Mouse (Mus musculus): ENCODE measurements around the gene Arrdc5. TPM values are rescaled to one million over a fixed set of nuclear protein-coding genes. Genes with fewer than 3 reads are reported as not detected.

The Arrdc5 gene
- polyA plus RNA-seq (2012; ENCODE audit: insufficient read depth, insufficient read length, low replicate concordance, missing spikeins): not detected in 2 replicates

GRCm38 (mm10) chr17:56300186-56300585 lies at the start of gene Arrdc5:
Gene Arrdc5 (minus strand): TSS chr17:56300286.
- H3K27ac ChIP-seq (ENCODE audit: insufficient read depth, low read depth, low read length): no peak within 1 kb of the TSS
- TF ChIP-seq CTCF (IDR thresholded peaks at IDR 0.05; ENCODE audit: insufficient read depth, low read depth, low read length) (no peak), POLR2A (IDR thresholded peaks at IDR 0.05; ENCODE audit: insufficient read depth, low read depth, low read length) (no peak)
- H3K4me3 ChIP-seq (ENCODE audit: insufficient read depth, low read depth, low read length): no peak within 1 kb of the TSS
- 93% methylated on average over 9 of the region's 9 CpGs for WGBS
- peaks cover 9% of the 10 kb centered on the region for H3K4me1 ChIP-seq (ENCODE audit: control insufficient read depth, insufficient read depth, low read length)

GRCm38 (mm10) chr17:56348586-56348985 lies 48.5 kb upstream of the Arrdc5 start:
- H3K27ac ChIP-seq (ENCODE audit: insufficient read depth, low read depth, low read length): no peak overlapping the region
- H3K4me1 ChIP-seq (ENCODE audit: control insufficient read depth, insufficient read depth, low read length): peaks cover 29% of the 10 kb centered on the region
- no peak overlapping the region for H3K4me3 ChIP-seq (ENCODE audit: insufficient read depth, low read depth, low read length)
- TF ChIP-seq POLR2A (IDR thresholded peaks at IDR 0.05; ENCODE audit: insufficient read depth, low read depth, low read length) (no peak), CTCF (IDR thresholded peaks at IDR 0.05; ENCODE audit: insufficient read depth, low read depth, low read length) (no peak)

- TF ChIP-seq CTCF (IDR thresholded peaks at IDR 0.05; ENCODE audit: insufficient read depth, low read depth, low read length) (no peak), POLR2A (IDR thresholded peaks at IDR 0.05; ENCODE audit: insufficient read depth, low read depth, low read length) (no peak)
- Histone ChIP-seq H3K4me1 (ENCODE audit: control insufficient read depth, insufficient read depth, low read length) (peaks cover 33% of the 10 kb centered on the region), H3K4me3 (ENCODE audit: insufficient read depth, low read depth, low read length) (no peak overlapping the region), H3K27ac (ENCODE audit: insufficient read depth, low read depth, low read length) (no peak overlapping the region)
- 40% methylated on average over 4 of the region's 4 CpGs for WGBS
These were observed 48.0 kb upstream of the Arrdc5 start for GRCm38 (mm10) chr17:56348128-56348527.

- H3K4me1 ChIP-seq (ENCODE audit: control insufficient read depth, insufficient read depth, low read length): peaks cover 43% of the 10 kb centered on the region
- H3K27ac ChIP-seq (ENCODE audit: insufficient read depth, low read depth, low read length): no peak overlapping the region
- TF ChIP-seq CTCF (IDR thresholded peaks at IDR 0.05; ENCODE audit: insufficient read depth, low read depth, low read length): no peak
- no peak for TF ChIP-seq POLR2A (IDR thresholded peaks at IDR 0.05; ENCODE audit: insufficient read depth, low read depth, low read length)
- no peak overlapping the region for H3K4me3 ChIP-seq (ENCODE audit: insufficient read depth, low read depth, low read length)
- WGBS: 64% methylated on average over 2 of the region's 2 CpGs
These were observed 45.3 kb upstream of the Arrdc5 start for GRCm38 (mm10) chr17:56345364-56345763.

GRCm38 (mm10) chr17:56343466-56343865 lies 43.4 kb upstream of the Arrdc5 start:
- Histone ChIP-seq H3K27ac (ENCODE audit: insufficient read depth, low read depth, low read length) (no peak overlapping the region), H3K4me3 (ENCODE audit: insufficient read depth, low read depth, low read length) (no peak overlapping the region), H3K4me1 (ENCODE audit: control insufficient read depth, insufficient read depth, low read length) (peaks cover 40% of the 10 kb centered on the region)
- TF ChIP-seq CTCF (IDR thresholded peaks at IDR 0.05; ENCODE audit: insufficient read depth, low read depth, low read length): no peak
- no peak for TF ChIP-seq POLR2A (IDR thresholded peaks at IDR 0.05; ENCODE audit: insufficient read depth, low read depth, low read length)
- WGBS: 66% methylated on average over 3 of the region's 3 CpGs

- Histone ChIP-seq H3K4me3 (ENCODE audit: insufficient read depth, low read depth, low read length) (no peak overlapping the region), H3K27ac (ENCODE audit: insufficient read depth, low read depth, low read length) (no peak overlapping the region), H3K4me1 (ENCODE audit: control insufficient read depth, insufficient read depth, low read length) (peaks cover 48% of the 10 kb centered on the region)
- no peak for TF ChIP-seq CTCF (IDR thresholded peaks at IDR 0.05; ENCODE audit: insufficient read depth, low read depth, low read length)
- no peak for TF ChIP-seq POLR2A (IDR thresholded peaks at IDR 0.05; ENCODE audit: insufficient read depth, low read depth, low read length)
These were observed 40.6 kb upstream of the Arrdc5 start for GRCm38 (mm10) chr17:56340717-56341116.

- Histone ChIP-seq H3K4me1 (ENCODE audit: control insufficient read depth, insufficient read depth, low read length) (peaks cover 54% of the 10 kb centered on the region), H3K27ac (ENCODE audit: insufficient read depth, low read depth, low read length) (no peak overlapping the region), H3K4me3 (ENCODE audit: insufficient read depth, low read depth, low read length) (no peak overlapping the region)
- no peak; the same call in 1 of the 2 replicates for TF ChIP-seq CTCF (IDR thresholded peaks at IDR 0.05; ENCODE audit: insufficient read depth, low read depth, low read length)
- no peak for TF ChIP-seq POLR2A (IDR thresholded peaks at IDR 0.05; ENCODE audit: insufficient read depth, low read depth, low read length)
- 60% methylated on average over 4 of the region's 4 CpGs for WGBS
These were observed 38.8 kb upstream of the Arrdc5 start for GRCm38 (mm10) chr17:56338909-56339308.

GRCm38 (mm10) chr17:56337791-56338190 lies 37.7 kb upstream of the Arrdc5 start:
- no peak for TF ChIP-seq POLR2A (IDR thresholded peaks at IDR 0.05; ENCODE audit: insufficient read depth, low read depth, low read length)
- H3K4me1 ChIP-seq (ENCODE audit: control insufficient read depth, insufficient read depth, low read length): peaks cover 51% of the 10 kb centered on the region
- H3K27ac ChIP-seq (ENCODE audit: insufficient read depth, low read depth, low read length): no peak overlapping the region
- H3K4me3 ChIP-seq (ENCODE audit: insufficient read depth, low read depth, low read length): no peak overlapping the region
- 72% methylated on average over 6 of the region's 6 CpGs for WGBS

- 16% methylated on average over 4 of the region's 4 CpGs for WGBS
- Histone ChIP-seq H3K4me3 (ENCODE audit: insufficient read depth, low read depth, low read length) (no peak overlapping the region), H3K4me1 (ENCODE audit: control insufficient read depth, insufficient read depth, low read length) (peaks cover 51% of the 10 kb centered on the region), H3K27ac (ENCODE audit: insufficient read depth, low read depth, low read length) (no peak overlapping the region)
- TF ChIP-seq POLR2A (IDR thresholded peaks at IDR 0.05; ENCODE audit: insufficient read depth, low read depth, low read length) (no peak), CTCF (IDR thresholded peaks at IDR 0.05; ENCODE audit: insufficient read depth, low read depth, low read length) (peak; percentile 61)
These were observed 37.1 kb upstream of the Arrdc5 start for GRCm38 (mm10) chr17:56337190-56337589.

- peaks cover 53% of the 10 kb centered on the region for H3K4me1 ChIP-seq (ENCODE audit: control insufficient read depth, insufficient read depth, low read length)
- peak; percentile 44; the same call in 1 of the 2 replicates for TF ChIP-seq CTCF (IDR thresholded peaks at IDR 0.05; ENCODE audit: insufficient read depth, low read depth, low read length)
- no peak for TF ChIP-seq POLR2A (IDR thresholded peaks at IDR 0.05; ENCODE audit: insufficient read depth, low read depth, low read length)
- 43% methylated on average over 8 of the region's 8 CpGs for WGBS
These were observed 32.9 kb upstream of the Arrdc5 start for GRCm38 (mm10) chr17:56332987-56333386.

More at GRCm38 (mm10) chr17:56332987-56333386, 32.9 kb upstream of the Arrdc5 start:
- no peak overlapping the region for H3K4me3 ChIP-seq (ENCODE audit: insufficient read depth, low read depth, low read length)
- H3K27ac ChIP-seq (ENCODE audit: insufficient read depth, low read depth, low read length): no peak overlapping the region

Data from olfactory bulb, adult 2 months (tissue).